22 mouse cellular contexts compared by ENCODE assay signal in genomic region chr8:71687616-71688015, GRCm38 (mm10). TPM values are rescaled to one million over a fixed set of nuclear protein-coding genes. Genes with fewer than 3 reads are reported as not detected.
DNase-seq lines count a peak whose midpoint lies in the region; ATAC-seq and TF ChIP-seq lines count a peak whose summit lies in the region.
"Had no signal": no experiment of that assay in that cellular context is flagged by ENCODE, and none has a peak within 500 bp of the region (broad histone marks: within the 10 kb centered on the region; RNA-seq: fewer than 3 reads in every experiment).

No protein-coding gene starts in this region.

- no peak overlapping the region for H3K4me2 ChIP-seq in heart, embryonic 12.5 days
- no peak overlapping the region for H3K4me2 ChIP-seq in midbrain, embryonic 11.5 days
- H3K4me2 ChIP-seq in midbrain, embryonic 15.5 days = no peak overlapping the region
- H3K4me2 ChIP-seq: embryonic facial prominence, embryonic 15.5 days; forebrain, embryonic 15.5 days; heart, embryonic 13.5 days had no signal

- WGBS in heart, embryonic 12.5 days = 11% methylated on average over 8 of the region's 8 CpGs
- WGBS in midbrain, embryonic 11.5 days = under 1% methylated on average over 8 of the region's 8 CpGs
- 4% methylated on average over 8 of the region's 8 CpGs for WGBS in midbrain, embryonic 15.5 days
- 2% methylated on average over 8 of the region's 8 CpGs for WGBS in embryonic facial prominence, embryonic 10.5 days
- WGBS in kidney, adult 2 months = 25% methylated on average over 8 of the region's 8 CpGs

- peaks cover 6% of the 10 kb centered on the region; the same call in 1 of the 2 replicates for H3K36me3 ChIP-seq in heart, embryonic 12.5 days
- H3K36me3 ChIP-seq in midbrain, embryonic 11.5 days (ENCODE audit: control insufficient read depth, insufficient read depth, low read length) = no peaks in the 10 kb centered on the region
- no peaks in the 10 kb centered on the region for H3K36me3 ChIP-seq in midbrain, embryonic 15.5 days (replicated peaks)
- H3K36me3 ChIP-seq in embryonic facial prominence, embryonic 10.5 days (replicated peaks) = no peaks in the 10 kb centered on the region
- H3K36me3 ChIP-seq in kidney, adult 2 months (ENCODE audit: control insufficient read depth, insufficient read depth, low read length) = no peaks in the 10 kb centered on the region
- H3K36me3 ChIP-seq: embryonic facial prominence, embryonic 15.5 days; forebrain, embryonic 10.5 days; forebrain, embryonic 15.5 days; heart, embryonic 13.5 days; intestine, embryonic 15.5 days had no signal

- H3K9me3 ChIP-seq in heart, embryonic 12.5 days (replicated peaks) = no peaks in the 10 kb centered on the region
- H3K9me3 ChIP-seq in midbrain, embryonic 11.5 days (ENCODE audit: control insufficient read depth, low read length) = no peaks in the 10 kb centered on the region
- H3K9me3 ChIP-seq in midbrain, embryonic 15.5 days = no peaks in the 10 kb centered on the region
- H3K9me3 ChIP-seq in embryonic facial prominence, embryonic 10.5 days = no peaks in the 10 kb centered on the region
- H3K9me3 ChIP-seq: embryonic facial prominence, embryonic 15.5 days; forebrain, embryonic 10.5 days; forebrain, embryonic 15.5 days; heart, embryonic 13.5 days; intestine, embryonic 15.5 days had no signal

- H3K27me3 ChIP-seq in heart, embryonic 12.5 days (replicated peaks) = peaks cover 100% of the 10 kb centered on the region
- H3K27me3 ChIP-seq in midbrain, embryonic 11.5 days (ENCODE audit: control insufficient read depth, insufficient read depth, low read length) = peaks cover 100% of the 10 kb centered on the region
- H3K27me3 ChIP-seq in midbrain, embryonic 15.5 days (replicated peaks) = peaks cover 100% of the 10 kb centered on the region
- peaks cover 100% of the 10 kb centered on the region for H3K27me3 ChIP-seq in embryonic facial prominence, embryonic 10.5 days (replicated peaks; ENCODE audit: low read depth, poor library complexity, severe bottlenecking)
- H3K27me3 ChIP-seq in kidney, adult 2 months (replicated peaks; ENCODE audit: control insufficient read depth, insufficient read depth, low read length) = no peaks in the 10 kb centered on the region

- no peak for TF ChIP-seq POLR2A in kidney, adult 2 months (IDR thresholded peaks at IDR 0.05; ENCODE audit: low read depth, low read length)

- H3K27ac ChIP-seq in heart, embryonic 12.5 days (ENCODE audit: poor library complexity, severe bottlenecking) = no peak overlapping the region
- H3K27ac ChIP-seq in midbrain, embryonic 11.5 days (ENCODE audit: low read depth, low read length) = no peak overlapping the region
- no peak overlapping the region for H3K27ac ChIP-seq in midbrain, embryonic 15.5 days
- H3K27ac ChIP-seq in embryonic facial prominence, embryonic 10.5 days (replicated peaks) = no peak overlapping the region
- no peak overlapping the region for H3K27ac ChIP-seq in kidney, adult 2 months (ENCODE audit: insufficient read depth, low read depth, low read length)
- H3K27ac ChIP-seq: embryonic facial prominence, embryonic 15.5 days; forebrain, embryonic 10.5 days; forebrain, embryonic 15.5 days; heart, embryonic 13.5 days; hindbrain, embryonic 14.5 days; intestine, embryonic 15.5 days had no signal

- intact Hi-C loops in heart, postnatal 14 days (cut with DNase I) = no loop called here

- DNase-seq in heart, postnatal 14 days = no peak
- DNase-seq in midbrain, embryonic 11.5 days (ENCODE audit: low spot score, missing footprints) = peak; percentile 82
- DNase-seq in embryonic facial prominence, embryonic 10.5 days (ENCODE audit: low spot score) = no peak
- DNase-seq in thymus, postnatal 0 days (ENCODE audit: low spot score) = no peak
- no peak for DNase-seq in kidney, adult 2 months
- DNase-seq: adrenal gland, postnatal 14 days; cerebellum, adult 11-12 months; gastrocnemius, postnatal 14 days; heart, postnatal 4 days had no signal

- TF ChIP-seq CTCF in kidney, adult 2 months (conservative IDR thresholded peaks at IDR 0.05; ENCODE audit: insufficient read depth, insufficient read length, low read depth, low read length) = no peak

- ATAC-seq in heart, embryonic 12.5 days (ENCODE audit: insufficient number of reproducible peaks, low FRiP score) = no peak
- ATAC-seq in midbrain, embryonic 11.5 days (ENCODE audit: low FRiP score) = no peak
- no peak for ATAC-seq in midbrain, embryonic 15.5 days (replicated peaks)
- ATAC-seq: activated CD4-positive, CD25-positive, alpha-beta regulatory T cell, adult 4 months; forebrain, embryonic 15.5 days; intestine, embryonic 15.5 days had no signal

- H3K9ac ChIP-seq in heart, embryonic 12.5 days = no peak overlapping the region
- H3K9ac ChIP-seq in midbrain, embryonic 11.5 days (ENCODE audit: low read length) = no peak overlapping the region
- H3K9ac ChIP-seq in midbrain, embryonic 15.5 days = no peak overlapping the region
- H3K9ac ChIP-seq: embryonic facial prominence, embryonic 15.5 days; forebrain, embryonic 15.5 days; heart, embryonic 13.5 days; hindbrain, embryonic 14.5 days; intestine, embryonic 15.5 days had no signal

- H3K4me1 ChIP-seq in heart, embryonic 12.5 days (replicated peaks) = peaks cover 19% of the 10 kb centered on the region
- 0 out of 2 replicates have a peak, but pooled peaks cover 6% of the 10 kb centered on the region for H3K4me1 ChIP-seq in midbrain, embryonic 11.5 days (ENCODE audit: control insufficient read depth, insufficient read depth, low read length)
- peaks cover 22% of the 10 kb centered on the region for H3K4me1 ChIP-seq in midbrain, embryonic 15.5 days
- peaks cover 34% of the 10 kb centered on the region for H3K4me1 ChIP-seq in embryonic facial prominence, embryonic 10.5 days
- H3K4me1 ChIP-seq in kidney, adult 2 months (ENCODE audit: control insufficient read depth, insufficient read depth, low read length) = no peaks in the 10 kb centered on the region

- 0 out of 2 replicates have a peak overlapping the region, but pooled peaks have one; percentile 7 for H3K4me3 ChIP-seq in heart, embryonic 12.5 days
- H3K4me3 ChIP-seq in midbrain, embryonic 11.5 days (ENCODE audit: low read depth, low read length) = no peak overlapping the region
- no peak overlapping the region for H3K4me3 ChIP-seq in midbrain, embryonic 15.5 days
- H3K4me3 ChIP-seq in embryonic facial prominence, embryonic 10.5 days = 0 out of 2 replicates have a peak overlapping the region, but pooled peaks have one; percentile 18
- H3K4me3 ChIP-seq in kidney, adult 2 months (ENCODE audit: insufficient read depth, low read depth, low read length) = no peak overlapping the region
- H3K4me3 ChIP-seq: embryonic facial prominence, embryonic 15.5 days; erythroblast, embryonic 14.5 days; forebrain, embryonic 10.5 days; forebrain, embryonic 15.5 days; heart, embryonic 13.5 days; intestine, embryonic 15.5 days had no signal

RNA-seq across cellular contexts. Expression of gene Insl3, which starts 1.4 kb away (rescaled TPM):
- polyA plus RNA-seq in heart, embryonic 12.5 days (2016; fragmentation: Nextera tagmentation; extraction: Ambion mirVana) = 2.0 and 2.4 TPM in 2 replicates
- total RNA-seq in heart, postnatal 14 days (2021) = 1 to 10 TPM; 5.0 to 7.0 TPM
- polyA plus RNA-seq in midbrain, embryonic 11.5 days (2014; fragmentation: Nextera tagmentation; extraction: Ambion mirVana) = 0.44 and 0.48 TPM in 2 replicates
- 0.37 and 1.5 TPM in 2 replicates for polyA plus RNA-seq in midbrain, embryonic 15.5 days (2015; fragmentation: Nextera tagmentation; extraction: Ambion mirVana)
- polyA plus RNA-seq in embryonic facial prominence, embryonic 10.5 days (2016; fragmentation: Nextera tagmentation; extraction: Ambion mirVana) = 0.55 TPM in 1 of 2 replicates, not detected in the other
- 3.7 and 6.7 TPM in 2 replicates for polyA plus RNA-seq in thymus, postnatal 0 days (2015; fragmentation: Nextera tagmentation; extraction: Ambion mirVana)
- 14.5 and 17.8 TPM in 2 replicates for polyA plus RNA-seq in kidney, adult 2 months (2012; rRNA removed)
- polyA plus RNA-seq: embryonic facial prominence, embryonic 11.5 days; forebrain, embryonic 15.5 days had no signal

RNA-seq across cellular contexts. Expression of gene Jak3, which starts 11.5 kb away (rescaled TPM):
- 10.6 and 11.8 TPM in 2 replicates for polyA plus RNA-seq in heart, embryonic 12.5 days (2016; fragmentation: Nextera tagmentation; extraction: Ambion mirVana)
- 10 to 100 TPM; 11.7 to 13.3 TPM for total RNA-seq in heart, postnatal 14 days (2021)
- 1.3 and 1.7 TPM in 2 replicates for polyA plus RNA-seq in midbrain, embryonic 11.5 days (2014; fragmentation: Nextera tagmentation; extraction: Ambion mirVana)
- polyA plus RNA-seq in midbrain, embryonic 15.5 days (2015; fragmentation: Nextera tagmentation; extraction: Ambion mirVana) = 5.2 and 5.8 TPM in 2 replicates
- 3.6 and 4.0 TPM in 2 replicates for polyA plus RNA-seq in embryonic facial prominence, embryonic 10.5 days (2016; fragmentation: Nextera tagmentation; extraction: Ambion mirVana)
- polyA plus RNA-seq in thymus, postnatal 0 days (2015; fragmentation: Nextera tagmentation; extraction: Ambion mirVana) = 17.0 and 20.3 TPM in 2 replicates
- polyA plus RNA-seq in kidney, adult 2 months (2012; rRNA removed) = 15.1 and 16.5 TPM in 2 replicates

RNA-seq across cellular contexts. Expression of gene B3gnt3, which starts 14.0 kb away (rescaled TPM):
- 3.4 and 3.7 TPM in 2 replicates for polyA plus RNA-seq in heart, embryonic 12.5 days (2016; fragmentation: Nextera tagmentation; extraction: Ambion mirVana)
- 10 to 100 TPM in 1 of 2 experiments, 1 to 10 TPM in 1; 9.4 to 11.4 TPM for total RNA-seq in heart, postnatal 14 days (2021)
- polyA plus RNA-seq in midbrain, embryonic 11.5 days (2014; fragmentation: Nextera tagmentation; extraction: Ambion mirVana) = 0.38 and 0.63 TPM in 2 replicates
- polyA plus RNA-seq in midbrain, embryonic 15.5 days (2015; fragmentation: Nextera tagmentation; extraction: Ambion mirVana) = 0.27 and 0.36 TPM in 2 replicates
- 0.54 and 0.72 TPM in 2 replicates for polyA plus RNA-seq in embryonic facial prominence, embryonic 10.5 days (2016; fragmentation: Nextera tagmentation; extraction: Ambion mirVana)
- 2.1 and 2.7 TPM in 2 replicates for polyA plus RNA-seq in thymus, postnatal 0 days (2015; fragmentation: Nextera tagmentation; extraction: Ambion mirVana)
- 5.5 and 5.9 TPM in 2 replicates for polyA plus RNA-seq in kidney, adult 2 months (2012; rRNA removed)
- polyA plus RNA-seq: G1E had no signal

RNA-seq across cellular contexts. Expression of gene Unc13a, which starts 16.1 kb away (rescaled TPM):
- polyA plus RNA-seq in heart, embryonic 12.5 days (2016; fragmentation: Nextera tagmentation; extraction: Ambion mirVana) = 0.47 and 0.64 TPM in 2 replicates
- total RNA-seq in heart, postnatal 14 days (2021) = 1 to 10 TPM in 1 of 2 experiments, under 1 TPM in 1; 0.93 to 1.1 TPM
- 5.4 and 6.5 TPM in 2 replicates for polyA plus RNA-seq in midbrain, embryonic 11.5 days (2014; fragmentation: Nextera tagmentation; extraction: Ambion mirVana)
- 26.9 and 27.4 TPM in 2 replicates for polyA plus RNA-seq in midbrain, embryonic 15.5 days (2015; fragmentation: Nextera tagmentation; extraction: Ambion mirVana)
- polyA plus RNA-seq in embryonic facial prominence, embryonic 10.5 days (2016; fragmentation: Nextera tagmentation; extraction: Ambion mirVana) = 2.2 TPM in 2 replicates
- polyA plus RNA-seq in thymus, postnatal 0 days (2015; fragmentation: Nextera tagmentation; extraction: Ambion mirVana) = 0.58 and 0.68 TPM in 2 replicates
- 1.3 and 2.1 TPM in 2 replicates for polyA plus RNA-seq in kidney, adult 2 months (2012; rRNA removed)

RNA-seq across cellular contexts. Expression of gene Fcho1, which starts 37.9 kb away (rescaled TPM):
- polyA plus RNA-seq in heart, embryonic 12.5 days (2016; fragmentation: Nextera tagmentation; extraction: Ambion mirVana) = 1.6 and 2.1 TPM in 2 replicates
- total RNA-seq in heart, postnatal 14 days (2021) = 1 to 10 TPM; 1.4 to 5.7 TPM
- 12.9 and 15.3 TPM in 2 replicates for polyA plus RNA-seq in midbrain, embryonic 11.5 days (2014; fragmentation: Nextera tagmentation; extraction: Ambion mirVana)
- polyA plus RNA-seq in midbrain, embryonic 15.5 days (2015; fragmentation: Nextera tagmentation; extraction: Ambion mirVana) = 96.0 and 102 TPM in 2 replicates
- polyA plus RNA-seq in embryonic facial prominence, embryonic 10.5 days (2016; fragmentation: Nextera tagmentation; extraction: Ambion mirVana) = 6.0 and 7.9 TPM in 2 replicates
- polyA plus RNA-seq in thymus, postnatal 0 days (2015; fragmentation: Nextera tagmentation; extraction: Ambion mirVana) = 123 and 127 TPM in 2 replicates
- polyA plus RNA-seq in kidney, adult 2 months (2012; rRNA removed) = 4.2 and 9.5 TPM in 2 replicates
- polyA plus RNA-seq: C2C12 had no signal

Comparison
In these comparisons a context has a peak if more than half of its experiments do, and no peak if none do; other contexts are left out.
1. H3K4me3 ChIP-seq: peak in heart, embryonic 12.5 days (single experiment) and embryonic facial prominence, embryonic 10.5 days (single experiment); none in midbrain, embryonic 11.5 days (single experiment), midbrain, embryonic 15.5 days (single experiment) and kidney, adult 2 months (single experiment).